Mouse (Mus musculus) heart, postnatal 0 days (tissue): ENCODE data around the gene Snx29.

Experiments used
- CTCF ChIP-seq: IDR thresholded peaks from 2 replicates; pipeline ENCODE4 v1.5.1; 2016; ENCODE audit warnings: antibody characterized with exemption, control low read depth, low read depth
- EP300 ChIP-seq: IDR thresholded peaks from 2 replicates; pipeline ENCODE4 v1.6.1; 2016; ENCODE audit warnings: antibody characterized with exemption, low read depth

GRCm38 (mm10) chr16:11639936-11640335, 317.2 kb downstream of the Snx29 start:
- TF ChIP-seq CTCF (no peak), EP300 (no peak)
